ENCODE assay signal across 19 mouse cellular contexts in genomic region chr13:114854023-114854422, GRCm38 (mm10).
"Had no signal": no experiment of that assay in that cellular context is flagged by ENCODE, and none has a peak within 500 bp of the region (broad histone marks: within the 10 kb centered on the region; RNA-seq: fewer than 3 reads in every experiment).

No protein-coding gene starts in this region.

- ATAC-seq: midbrain, embryonic 15.5 days had no signal

- H3K4me2 ChIP-seq: lung, embryonic 14.5 days; midbrain, embryonic 12.5 days; midbrain, embryonic 15.5 days; neural tube, embryonic 13.5 days; neural tube, embryonic 15.5 days had no signal

- H3K27me3 ChIP-seq: midbrain, embryonic 12.5 days; midbrain, embryonic 15.5 days; neural tube, embryonic 13.5 days; neural tube, embryonic 15.5 days had no signal

- H3K36me3 ChIP-seq: midbrain, embryonic 10.5 days; midbrain, embryonic 12.5 days; midbrain, embryonic 15.5 days; neural tube, embryonic 13.5 days; neural tube, embryonic 15.5 days had no signal

- H3K27ac ChIP-seq: liver, embryonic 14.5 days; midbrain, embryonic 10.5 days; midbrain, embryonic 12.5 days; midbrain, embryonic 15.5 days; neural tube, embryonic 13.5 days; neural tube, embryonic 15.5 days had no signal

- H3K4me3 ChIP-seq: midbrain, embryonic 10.5 days; midbrain, embryonic 12.5 days; midbrain, embryonic 15.5 days; myocyte; neural tube, embryonic 13.5 days; neural tube, embryonic 15.5 days had no signal

- H3K9me3 ChIP-seq: midbrain, embryonic 10.5 days; midbrain, embryonic 12.5 days; midbrain, embryonic 15.5 days; neural tube, embryonic 13.5 days; neural tube, embryonic 15.5 days had no signal

- DNase-seq: lung, adult 18-20 months; lung, embryonic 14.5 days; lung, postnatal 10 days; lung, postnatal 4 days; retina, postnatal 1 day; right cerebral cortex, adult 18-20 months; right cerebral cortex, postnatal 25 days; right cerebral cortex, postnatal 4 days; spleen, adult 18-20 months; thymus, adult 18-20 months; thymus, postnatal 14 days; thymus, postnatal 36 days had no signal

- H3K9ac ChIP-seq: liver, embryonic 14.5 days; lung, embryonic 14.5 days; midbrain, embryonic 12.5 days; midbrain, embryonic 15.5 days; neural tube, embryonic 13.5 days; neural tube, embryonic 15.5 days had no signal
